Mouse (Mus musculus) kidney, adult 2 months (tissue): ENCODE results near the gene Hist3h2ba.

Experiments used
- CTCF ChIP-seq: fragments of 200-500 bp; conservative IDR thresholded peaks from 2 replicates; pipeline ENCODE4 v1.5.1; 2011; ENCODE audit warnings: low read depth, mild to moderate bottlenecking, control low read depth, low read length, moderate library complexity, mixed read lengths; ENCODE audit not compliant: insufficient read depth, insufficient read length
- POLR2A ChIP-seq: fragments of 200-500 bp; IDR thresholded peaks from one replicate; pipeline ENCODE4 v1.6.1; 2011; ENCODE audit warnings: low read depth, low read length, control low read depth

DNA sequence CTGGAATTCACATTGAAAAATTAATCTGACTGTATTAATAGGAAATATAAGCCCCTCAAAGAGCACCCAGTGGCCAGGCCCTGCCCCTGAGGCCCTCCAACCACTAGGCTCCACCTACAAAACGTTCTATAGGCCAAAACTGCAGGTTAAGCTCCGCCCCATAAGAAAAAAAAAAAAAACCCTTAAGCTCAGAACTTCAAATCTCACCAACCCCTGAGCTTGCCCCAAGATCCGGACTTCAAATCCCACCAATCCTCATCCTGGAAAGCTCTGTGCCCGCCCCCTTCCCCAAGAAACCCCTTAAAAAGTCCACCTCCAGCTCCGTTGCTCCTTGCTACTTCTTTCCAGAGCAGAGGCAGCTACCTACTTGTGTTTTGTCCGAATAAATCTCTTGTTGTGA lies 43.9 kb upstream of the Hist3h2ba start:
- TF ChIP-seq CTCF (no peak), POLR2A (no peak)
